ENCODE assay signal across 8 mouse cellular contexts in the genomic region with DNA sequence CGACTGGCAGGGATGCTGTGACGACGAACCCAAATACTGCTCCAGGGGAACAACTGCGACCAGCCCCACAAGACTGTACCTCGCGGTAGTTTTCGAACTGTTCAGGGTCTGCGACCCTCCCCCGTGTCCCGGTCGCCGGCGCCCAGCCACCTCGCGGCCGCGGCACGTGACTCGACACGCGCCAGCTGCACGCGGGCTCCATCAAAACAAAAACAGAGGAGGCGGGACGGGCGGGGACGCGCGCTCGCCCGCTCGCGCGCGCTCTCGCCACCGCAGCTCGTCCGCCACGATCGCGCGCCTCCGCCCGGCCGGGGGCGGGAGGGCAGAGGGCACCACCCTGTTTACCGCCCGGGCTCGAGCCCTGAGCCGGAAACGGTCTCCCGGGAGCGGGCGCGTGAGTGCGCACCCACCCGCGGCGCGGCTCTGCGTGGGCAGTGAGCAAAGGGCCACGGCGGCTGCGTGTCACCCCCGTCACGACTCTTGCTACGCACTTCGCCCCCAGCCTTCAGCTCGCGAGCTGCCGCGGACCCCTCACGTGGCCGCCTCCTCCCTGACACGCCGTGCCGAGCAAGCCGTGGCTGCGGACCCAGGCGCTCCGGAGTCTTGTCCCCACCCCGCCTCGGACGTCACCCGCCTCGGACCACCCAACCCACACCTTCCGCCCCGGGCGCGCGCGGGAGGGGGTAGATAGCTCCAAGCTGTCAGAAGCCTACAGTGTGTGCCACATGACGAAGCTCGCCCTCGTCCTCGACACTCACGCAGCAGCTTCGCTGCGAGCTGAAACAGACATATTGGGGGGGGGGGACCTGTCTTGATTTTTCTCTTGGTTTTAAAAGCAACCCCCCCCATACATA.
DNase-seq lines count a peak whose midpoint lies in the region; ATAC-seq and TF ChIP-seq lines count a peak whose summit lies in the region.

No protein-coding gene starts in this region.

- peak overlapping the region; percentile 56 for H3K4me3 ChIP-seq in ES-Bruce4 (ENCODE audit: low read depth, low read length)
- H3K4me3 ChIP-seq in cerebellum, adult 2 months (replicated peaks; ENCODE audit: insufficient read depth, low read depth, low read length), result peak overlapping the region; percentile 92
- H3K4me3 ChIP-seq in hindbrain, embryonic 10.5 days, result peak overlapping the region; percentile 81
- peak overlapping the region; percentile 57 for H3K4me3 ChIP-seq in lung, embryonic 15.5 days
- peak overlapping the region; percentile 98 for H3K4me3 ChIP-seq in olfactory bulb, adult 2 months (ENCODE audit: insufficient read depth, low read depth, low read length)

- no peak overlapping the region for H3K27ac ChIP-seq in ES-Bruce4 (ENCODE audit: insufficient read depth, low read length)
- H3K27ac ChIP-seq in cerebellum, adult 2 months (ENCODE audit: insufficient read depth, low read length), result peak overlapping the region; percentile 96
- peak overlapping the region; percentile 78 for H3K27ac ChIP-seq in hindbrain, embryonic 10.5 days
- H3K27ac ChIP-seq in lung, embryonic 15.5 days, result no peak overlapping the region
- peak overlapping the region; percentile 99 for H3K27ac ChIP-seq in olfactory bulb, adult 2 months (ENCODE audit: insufficient read depth, low read depth, low read length)

- no peaks in the 10 kb centered on the region for H3K4me1 ChIP-seq in ES-Bruce4 (ENCODE audit: control insufficient read depth, insufficient read depth, low read length)
- H3K4me1 ChIP-seq in cerebellum, adult 2 months (ENCODE audit: control insufficient read depth, insufficient read depth, low read length), result peaks cover 10% of the 10 kb centered on the region; the same call in 1 of the 2 replicates
- peaks cover 48% of the 10 kb centered on the region for H3K4me1 ChIP-seq in hindbrain, embryonic 10.5 days (replicated peaks)
- H3K4me1 ChIP-seq in lung, embryonic 15.5 days, result peaks cover 30% of the 10 kb centered on the region
- H3K4me1 ChIP-seq in olfactory bulb, adult 2 months (ENCODE audit: control insufficient read depth, insufficient read depth, low read length), result peaks cover 11% of the 10 kb centered on the region; the same call in 1 of the 2 replicates

- TF ChIP-seq POLR2A in ES-Bruce4 (IDR thresholded peaks at IDR 0.05; ENCODE audit: insufficient read depth, low read length), result no peak
- peak; percentile 76 for TF ChIP-seq POLR2A in cerebellum, adult 2 months (IDR thresholded peaks at IDR 0.05; ENCODE audit: borderline replicate concordance, insufficient read depth, low read length)
- TF ChIP-seq POLR2A in olfactory bulb, adult 2 months (IDR thresholded peaks at IDR 0.05; ENCODE audit: insufficient read depth, low read depth, low read length), result no peak; the same call in 1 of the 2 replicates

- ATAC-seq in lung, embryonic 15.5 days (ENCODE audit: borderline replicate concordance, extremely low read depth, low FRiP score, low TSS enrichment), result peak; percentile 75

- H3K9me3 ChIP-seq in ES-Bruce4 (replicated peaks; ENCODE audit: control insufficient read depth, insufficient read depth, low read length, poor library complexity, severe bottlenecking), result no peaks in the 10 kb centered on the region
- no peaks in the 10 kb centered on the region for H3K9me3 ChIP-seq in hindbrain, embryonic 10.5 days
- no peaks in the 10 kb centered on the region for H3K9me3 ChIP-seq in lung, embryonic 15.5 days

- DNase-seq in cerebellum, adult 2 months, result peak; percentile 93
- DNase-seq in frontal cortex, adult 2 months (ENCODE audit: extremely low spot score in 1 of 2, low spot score in 1 of 2), result peak; percentile 86 to 94
- DNase-seq in hindbrain, embryonic 10.5 days (ENCODE audit: low spot score), result peak; percentile 63
- DNase-seq in layer of hippocampus, adult 9-11 months, result peak; percentile 95
- peak; percentile 90 for DNase-seq in testis, postnatal 14 days (ENCODE audit: low spot score)

- peak overlapping the region; percentile 98 for H3K4me2 ChIP-seq in lung, embryonic 15.5 days

- no peaks in the 10 kb centered on the region for H3K36me3 ChIP-seq in ES-Bruce4 (ENCODE audit: control insufficient read depth, insufficient read depth, low read length, poor library complexity, severe bottlenecking)
- no peaks in the 10 kb centered on the region for H3K36me3 ChIP-seq in hindbrain, embryonic 10.5 days
- H3K36me3 ChIP-seq in lung, embryonic 15.5 days, result no peaks in the 10 kb centered on the region

- under 1% methylated on average over 91 of the region's 100 CpGs for WGBS in cerebellum, adult 2 months
- under 1% methylated on average over 100 of the region's 100 CpGs for WGBS in hindbrain, embryonic 10.5 days
- under 1% methylated on average over 99 of the region's 100 CpGs for WGBS in lung, embryonic 15.5 days
- WGBS in olfactory bulb, adult 2 months, result under 1% methylated on average over 100 of the region's 100 CpGs

- peak overlapping the region; percentile 66 for H3K9ac ChIP-seq in ES-Bruce4 (ENCODE audit: low read depth, poor library complexity, severe bottlenecking)
- H3K9ac ChIP-seq in lung, embryonic 15.5 days, result peak overlapping the region; percentile 51

- TF ChIP-seq EP300 in ES-Bruce4 (IDR thresholded peaks at IDR 0.05; ENCODE audit: insufficient read depth, low read depth, low read length), result no peak

- no peak for TF ChIP-seq CTCF in ES-Bruce4 (IDR thresholded peaks at IDR 0.05; ENCODE audit: low read depth, low read length)
- no peak for TF ChIP-seq CTCF in cerebellum, adult 2 months (IDR thresholded peaks at IDR 0.05; ENCODE audit: borderline replicate concordance, insufficient read depth, low read depth, low read length)
- TF ChIP-seq CTCF in olfactory bulb, adult 2 months (IDR thresholded peaks at IDR 0.05; ENCODE audit: insufficient read depth, low read depth, low read length), result no peak

- peaks cover 6% of the 10 kb centered on the region; the same call in 1 of the 2 replicates for H3K27me3 ChIP-seq in ES-Bruce4 (ENCODE audit: control insufficient read depth, insufficient read depth, low read length, poor library complexity, severe bottlenecking)
- H3K27me3 ChIP-seq in cerebellum, adult 2 months (ENCODE audit: control insufficient read depth, insufficient read depth, low read length), result no peaks in the 10 kb centered on the region
- peaks cover 74% of the 10 kb centered on the region for H3K27me3 ChIP-seq in hindbrain, embryonic 10.5 days (ENCODE audit: insufficient read depth, poor library complexity, severe bottlenecking)
- peaks cover 68% of the 10 kb centered on the region for H3K27me3 ChIP-seq in lung, embryonic 15.5 days

Comparison
In these comparisons a context has a peak if more than half of its experiments do, and no peak if none do; other contexts are left out.
1. H3K27ac ChIP-seq: peak in cerebellum, adult 2 months (single experiment), hindbrain, embryonic 10.5 days (single experiment) and olfactory bulb, adult 2 months (single experiment); none in ES-Bruce4 (single experiment) and lung, embryonic 15.5 days (single experiment).
2. Peak in every context shown above with its lines, with median percentiles within 50 percentile points of each other: H3K4me3 ChIP-seq and DNase-seq.